Mouse (Mus musculus): ENCODE data around the gene Traf6. TPM values are rescaled to one million over a fixed set of nuclear protein-coding genes. Genes with fewer than 3 reads are reported as not detected.

The Traf6 gene
- total RNA-seq (2021) = 10 to 100 TPM in 1 of 2 experiments, 1 to 10 TPM in 1; 8.9 to 10.3 TPM

- DNase-seq (ENCODE audit: extremely low spot score in 1 of 2, low spot score in 2 of 2) = peak; percentile 72 to 93
- intact Hi-C loops (cut with DNase I) = no loop called here
Measured at GRCm38 (mm10) chr2:101678236-101679021, at the start of gene Traf6. Gene Traf6 (plus strand): TSS chr2:101678429.

- intact Hi-C loops (cut with DNase I) = no loop called here
- no peak for DNase-seq (ENCODE audit: extremely low spot score in 1 of 2, low spot score in 2 of 2)
Measured at GRCm38 (mm10) chr2:101638979-101639839, 39.0 kb upstream of the Traf6 start.

- intact Hi-C loops (cut with DNase I) = no loop called here
- DNase-seq (ENCODE audit: extremely low spot score in 1 of 2, low spot score in 2 of 2) = no peak
Measured at GRCm38 (mm10) chr2:101639840-101640350, 38.3 kb upstream of the Traf6 start.

- intact Hi-C loops (cut with DNase I) = no loop called here
- DNase-seq (ENCODE audit: extremely low spot score in 1 of 2, low spot score in 2 of 2) = no peak
Measured at GRCm38 (mm10) chr2:101645841-101646240, 32.4 kb upstream of the Traf6 start.

- no peak for DNase-seq (ENCODE audit: extremely low spot score in 1 of 2, low spot score in 2 of 2)
- intact Hi-C loops (cut with DNase I) = no loop called here
Measured at GRCm38 (mm10) chr2:101648361-101648760, 29.9 kb upstream of the Traf6 start.

- no peak for DNase-seq (ENCODE audit: extremely low spot score in 1 of 2, low spot score in 2 of 2)
- intact Hi-C loops (cut with DNase I) = no loop called here
Measured at GRCm38 (mm10) chr2:101649114-101649671, 29.0 kb upstream of the Traf6 start, which contains the start of the genes Rag1 and B230118H07Rik. Gene Rag1 (minus strand): TSS chr2:101649501. Gene B230118H07Rik (minus strand): TSS chr2:101649532.

GRCm38 (mm10) chr2:101650446-101650845 lies 27.8 kb upstream of the Traf6 start:
- intact Hi-C loops (cut with DNase I) = no loop called here
- DNase-seq (ENCODE audit: extremely low spot score in 1 of 2, low spot score in 2 of 2) = no peak

GRCm38 (mm10) chr2:101652204-101652920 lies 25.9 kb upstream of the Traf6 start:
- intact Hi-C loops (cut with DNase I) = loop anchor here (2.0 kb wide), 2 partner anchors 54 to 182 kb away; no protein-coding TSS in a partner anchor

GRCm38 (mm10) chr2:101652921-101653597 lies 25.2 kb upstream of the Traf6 start:
- peak; percentile 81 to 82 for DNase-seq (ENCODE audit: extremely low spot score in 1 of 2, low spot score in 2 of 2)
- intact Hi-C loops (cut with DNase I) = loop anchor here (2.0 kb wide), 2 partner anchors 54 to 182 kb away; no protein-coding TSS in a partner anchor

More at GRCm38 (mm10) chr2:101652204-101652920, 25.9 kb upstream of the Traf6 start:
- no peak for DNase-seq (ENCODE audit: extremely low spot score in 1 of 2, low spot score in 2 of 2)

- no peak for DNase-seq (ENCODE audit: extremely low spot score in 1 of 2, low spot score in 2 of 2)
- intact Hi-C loops (cut with DNase I) = no loop called here
Measured at GRCm38 (mm10) chr2:101660536-101660935, 17.7 kb upstream of the Traf6 start.

GRCm38 (mm10) chr2:101665058-101665702 lies 13.0 kb upstream of the Traf6 start:
- DNase-seq (ENCODE audit: extremely low spot score in 1 of 2, low spot score in 2 of 2) = peak; percentile 68 to 79
- intact Hi-C loops (cut with DNase I) = no loop called here

- no peak for DNase-seq (ENCODE audit: extremely low spot score in 1 of 2, low spot score in 2 of 2)
- intact Hi-C loops (cut with DNase I) = no loop called here
Measured at GRCm38 (mm10) chr2:101665703-101666092, 12.5 kb upstream of the Traf6 start.

GRCm38 (mm10) chr2:101668751-101669150 lies 9.5 kb upstream of the Traf6 start:
- intact Hi-C loops (cut with DNase I) = no loop called here
- DNase-seq (ENCODE audit: extremely low spot score in 1 of 2, low spot score in 2 of 2) = no peak

GRCm38 (mm10) chr2:101673547-101673946 lies 4.7 kb upstream of the Traf6 start:
- DNase-seq (ENCODE audit: extremely low spot score in 1 of 2, low spot score in 2 of 2) = no peak
- intact Hi-C loops (cut with DNase I) = no loop called here

- DNase-seq (ENCODE audit: extremely low spot score in 1 of 2, low spot score in 2 of 2) = no peak
- intact Hi-C loops (cut with DNase I) = no loop called here
Measured at GRCm38 (mm10) chr2:101679164-101679784, 1.0 kb downstream of the Traf6 start.

- DNase-seq (ENCODE audit: extremely low spot score in 1 of 2, low spot score in 2 of 2) = peak; percentile 33 to 36
Measured at GRCm38 (mm10) chr2:101684421-101684820, 6.2 kb downstream of the Traf6 start.

GRCm38 (mm10) chr2:101688011-101688410 lies 9.8 kb downstream of the Traf6 start:
- DNase-seq (ENCODE audit: extremely low spot score in 1 of 2, low spot score in 2 of 2) = no peak
- intact Hi-C loops (cut with DNase I) = no loop called here

More at GRCm38 (mm10) chr2:101684421-101684820, 6.2 kb downstream of the Traf6 start:
- intact Hi-C loops (cut with DNase I) = no loop called here
